Mouse (Mus musculus) heart, embryonic 14.5 days (tissue): ENCODE results near the gene Thtpa. TPM values are rescaled to one million over a fixed set of nuclear protein-coding genes. Genes with fewer than 3 reads are reported as not detected.
A peak's percentile ranks its signal among the peaks of the same experiment; 100 is the strongest.

Experiments
- ATAC-seq: fragments of 200-750 bp; cut with Nextera tagmentation; 2 replicates; pipeline ENCODE4 v1.8.0; 2017; ENCODE audit warnings: low read depth, moderate TSS enrichment; ENCODE audit not compliant: insufficient number of reproducible peaks, insufficient read depth, low FRiP score
- H3K27ac ChIP-seq, 2 experiments: fragments of 200-500 bp in 1 of 2; fragments of 300-500 bp in 1 of 2; sonication (generic) in 1 of 2; replicated peaks in 1 of 2; 2 replicates each; pipeline ENCODE4 v1.5.1; 2012 to 2014; ENCODE audit warnings: low read depth in 2 of 2, low read length in 2 of 2, control low read depth in 1 of 2, mild to moderate bottlenecking in 1 of 2, mixed read lengths in 1 of 2; ENCODE audit not compliant: control insufficient read depth in 1 of 2, insufficient read depth in 1 of 2
- H3K27me3 ChIP-seq: fragments of 300-500 bp; sonication (generic); 2 replicates; pipeline ENCODE4 v1.6.1; 2014; ENCODE audit warnings: mild to moderate bottlenecking, low read length, control low read depth; ENCODE audit not compliant: control insufficient read depth, insufficient read depth
- H3K36me3 ChIP-seq: fragments of 300-500 bp; sonication (generic); 2 replicates; pipeline ENCODE4 v1.6.1; 2014; ENCODE audit warnings: mild to moderate bottlenecking, control low read depth, low read length, mixed read lengths; ENCODE audit not compliant: control insufficient read depth, insufficient read depth
- H3K4me1 ChIP-seq, 2 experiments: fragments of 200-500 bp in 1 of 2; fragments of 300-500 bp in 1 of 2; sonication (generic) in 1 of 2; 2 replicates each; pipeline ENCODE4 v1.6.1; 2012 to 2014; ENCODE audit warnings: low read length in 2 of 2, control low read depth in 1 of 2, mixed read lengths in 1 of 2; ENCODE audit not compliant: control insufficient read depth in 2 of 2, insufficient read depth in 2 of 2
- H3K4me2 ChIP-seq: fragments of 300-500 bp; sonication (generic); 2 replicates; pipeline ENCODE4 v1.6.1; 2014; ENCODE audit warnings: mild to moderate bottlenecking, low read length
- H3K4me3 ChIP-seq, 2 experiments: fragments of 200-500 bp in 1 of 2; fragments of 300-500 bp in 1 of 2; sonication (generic) in 1 of 2; 2 replicates each; pipeline ENCODE4 v1.5.1; 2012 to 2014; ENCODE audit warnings: low read length in 2 of 2, mild to moderate bottlenecking in 2 of 2, control low read depth in 1 of 2, low read depth in 1 of 2, moderate library complexity in 1 of 2; ENCODE audit not compliant: control insufficient read depth in 1 of 2, insufficient read depth in 1 of 2
- H3K9ac ChIP-seq: fragments of 300-500 bp; sonication (generic); 2 replicates; pipeline ENCODE4 v1.6.1; 2014; ENCODE audit warnings: mild to moderate bottlenecking, low read length
- H3K9me3 ChIP-seq: fragments of 300-500 bp; sonication (generic); 2 replicates; pipeline ENCODE4 v1.6.1; 2016; ENCODE audit warnings: low read length, control low read depth; ENCODE audit not compliant: control insufficient read depth
- WGBS: fragments of 180-500 bp; shearing (Covaris S2); extraction: QIAGEN DNeasy Blood & Tissue Kit; methylation state at CpG from one replicate; pipeline ENCODE4 v1.1.7; 2014; 5-methylcytosine and 5-hydroxymethylcytosine counted together
- polyA plus RNA-seq: library from polyadenylated mRNA; unstranded; fragments of >200 nt; fragmentation: Nextera tagmentation; extraction: Ambion mirVana; gene quantifications from 2 replicates; pipeline ENCODE4 v1.2.1, GENCODE M21; 2014

Gene Thtpa
- polyA plus RNA-seq, 1 experiment from 2014 or later, result 15.1 TPM

DNA sequence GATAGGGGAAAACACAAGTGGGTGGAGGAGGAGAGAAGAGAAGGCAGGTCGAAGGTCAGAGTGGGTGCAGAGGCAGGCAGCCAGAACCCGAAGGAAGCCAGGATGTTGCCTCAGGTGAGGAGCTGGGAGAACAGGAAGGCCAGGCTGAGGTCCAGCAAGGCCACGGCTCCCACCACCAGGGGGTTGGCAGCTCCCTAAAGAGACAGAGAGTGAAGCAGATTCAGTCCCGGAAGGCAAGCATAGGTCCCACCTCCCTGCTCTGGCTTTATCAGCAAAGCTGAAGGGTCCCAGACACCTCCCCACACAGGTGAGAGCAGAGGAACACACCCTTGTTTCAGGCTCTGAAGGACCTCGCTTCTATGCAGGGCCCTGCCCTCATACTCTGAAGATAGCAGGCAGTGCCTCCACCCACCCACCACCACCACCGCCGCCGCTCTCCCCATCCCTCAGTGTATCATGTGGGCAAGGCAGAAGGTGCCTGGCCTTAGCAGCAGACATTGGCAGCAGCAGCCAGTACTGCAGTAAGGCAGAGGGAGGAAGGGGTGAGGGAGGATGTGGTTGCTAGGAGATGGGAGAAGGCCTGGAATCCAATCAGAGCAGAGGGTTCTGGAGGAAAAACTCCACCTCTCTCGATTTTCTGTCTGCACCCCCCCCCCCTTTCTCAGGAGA lies 13.8 kb downstream of the Thtpa start:
- Histone ChIP-seq H3K9ac (no peak overlapping the region), H3K9me3 (no peaks in the 10 kb centered on the region), H3K4me2 (no peak overlapping the region), H3K4me3 (no peak overlapping the region), H3K27me3 (peaks cover 50% of the 10 kb centered on the region), H3K4me1 (peaks cover 12 to 17% of the 10 kb centered on the region in 2 experiments), H3K27ac (no peak overlapping the region), H3K36me3 (no peaks in the 10 kb centered on the region)
- ATAC-seq, result no peak
- WGBS, result 33% methylated on average over 9 of the region's 9 CpGs

DNA sequence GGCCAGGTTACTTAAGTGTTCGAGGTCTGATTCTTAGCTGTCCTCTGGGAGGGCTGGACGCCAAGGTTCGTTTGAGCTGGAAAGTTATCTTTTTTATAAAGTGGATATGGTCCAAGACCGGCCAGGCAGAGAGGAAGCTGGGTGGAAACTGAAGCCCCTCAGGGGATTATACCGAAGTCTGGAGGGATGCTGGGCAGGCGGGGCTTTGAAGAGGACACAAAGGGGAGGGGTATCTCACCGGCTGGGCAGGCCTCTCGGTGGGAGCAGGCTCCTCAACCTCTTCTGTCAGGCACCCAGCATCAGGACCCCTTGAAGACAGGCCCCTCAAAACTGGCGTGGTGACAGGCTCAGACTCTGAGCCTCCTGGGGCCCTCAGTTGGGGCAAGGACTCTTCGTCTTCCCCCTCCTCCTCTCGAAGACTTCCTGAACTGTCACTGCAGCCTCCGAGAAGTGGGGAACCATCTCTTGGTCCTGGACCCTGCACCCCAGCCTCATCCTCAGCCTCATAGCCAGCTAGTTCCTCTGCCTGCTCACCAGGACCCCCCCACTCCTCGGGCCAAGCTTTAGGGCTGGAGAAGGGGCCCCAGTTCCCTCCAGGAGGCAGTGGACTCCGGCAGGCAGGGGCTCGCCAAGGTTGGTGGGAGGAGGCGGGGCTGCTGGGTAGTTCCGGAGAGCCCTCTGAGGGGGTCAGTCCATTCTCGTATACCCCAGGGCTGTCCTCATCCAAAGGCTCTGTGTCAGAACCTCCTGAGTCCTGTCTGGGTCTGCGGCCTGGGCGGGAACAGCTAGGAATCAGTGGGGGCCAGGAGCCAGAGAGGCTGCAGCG lies 14.7 kb downstream of the Thtpa start:
- Histone ChIP-seq H3K4me2 (no peak overlapping the region), H3K4me3 (no peak overlapping the region), H3K27ac (no peak overlapping the region), H3K36me3 (no peaks in the 10 kb centered on the region), H3K4me1 (peaks cover 16 to 17% of the 10 kb centered on the region in 2 experiments), H3K9ac (no peak overlapping the region), H3K9me3 (no peaks in the 10 kb centered on the region), H3K27me3 (peaks cover 59% of the 10 kb centered on the region)
- no peak for ATAC-seq
- WGBS, result 10% methylated on average over 21 of the region's 21 CpGs

DNA sequence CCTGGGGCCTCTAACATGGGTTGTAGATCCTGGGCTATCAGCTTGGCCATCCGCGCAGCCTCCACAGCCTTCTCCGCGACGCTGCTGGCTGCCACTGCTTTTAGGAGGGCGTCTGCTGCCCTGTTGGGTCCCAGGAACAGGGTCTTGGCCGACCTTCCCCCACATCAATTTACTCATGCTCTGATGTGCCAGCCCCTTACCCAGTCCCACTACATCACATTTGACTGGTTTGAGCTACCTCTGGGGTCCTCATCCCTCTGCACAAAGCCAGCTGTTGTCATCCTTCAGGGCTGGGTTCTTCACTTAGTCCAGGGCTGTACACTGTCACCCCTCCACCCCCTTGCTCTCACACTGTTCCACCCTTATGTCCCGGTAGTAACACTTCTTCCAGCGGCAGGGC lies 15.5 kb downstream of the Thtpa start:
- H3K4me3 ChIP-seq, result no peak overlapping the region
- WGBS, result 31% methylated on average over 9 of the region's 9 CpGs
- no peak overlapping the region for H3K27ac ChIP-seq
- ATAC-seq, result no peak
- no peak overlapping the region for H3K9ac ChIP-seq
- no peak overlapping the region for H3K4me2 ChIP-seq
- H3K4me1 ChIP-seq, result peaks cover 15 to 23% of the 10 kb centered on the region in 2 experiments
- H3K9me3 ChIP-seq, result no peaks in the 10 kb centered on the region
- peaks cover 67% of the 10 kb centered on the region for H3K27me3 ChIP-seq
- no peaks in the 10 kb centered on the region for H3K36me3 ChIP-seq

DNA sequence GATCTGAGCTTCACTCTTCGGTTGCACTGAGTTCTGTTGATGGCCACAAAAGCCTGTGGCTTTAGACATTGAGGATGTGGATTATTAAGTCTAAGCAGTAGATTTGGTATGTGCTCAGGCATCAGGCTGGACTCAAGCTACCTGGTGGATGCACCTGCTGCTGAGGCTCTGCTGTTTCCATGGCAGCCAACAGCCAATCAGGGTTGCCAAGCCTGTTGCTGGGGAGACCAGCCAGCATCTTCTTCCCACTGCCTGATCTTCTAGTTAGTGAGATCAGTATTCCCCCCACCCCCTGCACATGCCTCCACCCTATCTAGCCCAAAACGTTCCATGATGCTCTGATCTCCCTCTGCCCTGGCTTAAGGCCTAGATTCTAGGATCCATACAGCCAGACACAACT lies 17.1 kb downstream of the Thtpa start:
- Histone ChIP-seq H3K4me3 (no peak overlapping the region), H3K4me1 (peaks cover 8 to 25% of the 10 kb centered on the region in 2 experiments; a peak in 3 of 4 replicates), H3K4me2 (no peak overlapping the region), H3K27me3 (peaks cover 84% of the 10 kb centered on the region), H3K36me3 (no peaks in the 10 kb centered on the region), H3K9me3 (no peaks in the 10 kb centered on the region), H3K9ac (no peak overlapping the region), H3K27ac (no peak overlapping the region)
- WGBS, result 76% methylated on average over 2 of the region's 2 CpGs
- no peak for ATAC-seq

DNA sequence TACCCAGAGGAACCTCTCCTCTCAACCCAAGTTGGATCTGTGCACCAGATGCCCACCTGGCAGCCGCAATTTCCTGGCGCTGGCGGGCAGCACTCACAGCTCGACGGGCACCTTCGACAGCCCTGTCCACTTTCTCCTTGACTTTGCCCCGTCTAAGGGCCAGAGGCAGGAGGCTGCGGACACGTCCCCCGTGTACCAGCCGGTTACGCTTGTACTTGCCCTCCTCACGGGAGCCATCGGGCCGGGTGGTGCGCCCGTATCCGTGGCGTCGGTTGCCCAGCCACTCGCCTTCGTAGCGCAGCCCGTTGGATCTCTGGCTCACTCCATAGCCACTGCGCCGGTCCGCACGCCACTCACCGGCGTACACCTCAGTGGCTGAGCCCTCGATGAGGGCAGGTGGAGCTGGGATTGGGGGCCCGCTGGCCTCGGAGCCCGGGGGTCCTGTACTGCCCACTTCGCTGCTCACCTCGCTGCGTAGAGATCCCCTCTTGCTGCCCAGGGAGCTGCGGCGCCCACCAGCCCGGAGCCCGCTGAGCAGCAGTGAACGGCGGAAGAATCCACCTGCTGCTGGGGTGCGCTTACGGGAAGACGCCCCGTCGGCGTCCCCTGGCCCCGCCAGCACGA lies 18.9 kb downstream of the Thtpa start:
- H3K27me3 ChIP-seq, result peaks cover 90% of the 10 kb centered on the region

DNA sequence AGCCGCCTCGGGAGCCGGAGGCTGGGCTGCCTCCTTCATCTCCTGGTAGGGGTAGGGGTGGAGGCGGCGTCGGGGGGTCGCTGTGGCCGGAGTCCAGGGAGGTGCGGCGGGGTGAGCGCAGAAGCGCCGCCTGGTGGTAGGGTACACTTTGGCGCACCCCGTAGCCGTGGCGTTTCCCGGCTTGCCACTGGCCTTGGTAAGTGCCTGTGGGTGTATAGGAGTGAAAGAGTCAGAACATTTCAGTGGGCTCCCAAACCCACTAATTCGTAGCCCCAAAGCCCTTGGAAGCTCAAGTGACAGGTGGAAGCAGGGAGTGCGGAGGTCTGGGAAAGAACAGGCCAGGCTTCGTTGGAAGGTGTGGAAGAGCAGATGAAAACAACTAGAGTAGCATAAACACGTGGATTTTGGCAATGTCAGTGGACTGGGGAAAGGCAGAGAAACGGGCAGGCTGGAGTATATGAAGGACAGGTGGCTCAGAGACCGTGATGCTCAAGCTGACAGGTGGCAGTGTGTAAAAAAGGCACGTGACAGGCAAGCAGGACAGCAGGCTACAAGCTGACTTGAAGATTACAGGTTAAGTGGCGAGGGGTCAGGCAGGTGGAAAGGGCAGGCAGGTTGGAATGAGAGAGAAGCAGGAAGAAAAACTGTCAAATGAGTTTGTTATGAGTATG lies 19.5 kb downstream of the Thtpa start:
- Histone ChIP-seq H3K27me3 (peaks cover 86% of the 10 kb centered on the region), H3K27ac (no peak overlapping the region), H3K4me1 (peaks cover 7 to 23% of the 10 kb centered on the region in 2 experiments; a peak in 3 of 4 replicates), H3K9ac (no peak overlapping the region), H3K9me3 (no peaks in the 10 kb centered on the region), H3K36me3 (no peaks in the 10 kb centered on the region), H3K4me2 (peak overlapping the region; percentile 92), H3K4me3 (peak overlapping the region; percentile 42 to 55; a peak in 3 of 4 replicates)
- ATAC-seq, result no peak
- 9% methylated on average over 26 of the region's 26 CpGs for WGBS

More for the DNA sequence above, 18.9 kb downstream of the Thtpa start:
- no peak overlapping the region for H3K4me2 ChIP-seq
- 59% methylated on average over 51 of the region's 51 CpGs for WGBS
- no peaks in the 10 kb centered on the region for H3K9me3 ChIP-seq
- peaks cover 8 to 25% of the 10 kb centered on the region in 2 experiments; a peak in 3 of 4 replicates for H3K4me1 ChIP-seq
- no peak for ATAC-seq
- H3K4me3 ChIP-seq, result no peak overlapping the region
- no peak overlapping the region for H3K27ac ChIP-seq
- H3K9ac ChIP-seq, result no peak overlapping the region
- H3K36me3 ChIP-seq, result no peaks in the 10 kb centered on the region
